Comparison of ENCODE assay signal across 20 mouse cellular contexts in the genomic region with DNA sequence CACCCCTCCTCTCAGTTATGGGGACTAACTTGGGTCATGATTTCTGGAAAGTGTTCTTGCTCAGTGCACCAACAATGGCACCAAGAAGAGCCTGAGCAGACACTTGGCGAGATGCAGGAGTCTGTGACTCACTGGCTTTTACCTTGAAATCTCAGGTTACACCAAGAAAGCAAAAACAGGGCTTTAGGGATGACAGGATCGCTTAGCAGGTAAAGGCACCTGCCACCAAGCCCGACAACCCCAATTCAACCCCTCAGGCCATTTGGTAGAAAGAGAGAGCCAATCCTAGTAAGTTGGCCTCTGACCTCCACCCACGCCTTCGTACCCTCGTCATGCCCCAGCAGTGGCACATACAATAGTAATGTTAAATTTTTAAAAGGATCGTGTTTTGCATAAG.
DNase-seq lines count a peak whose midpoint lies in the region; ATAC-seq and TF ChIP-seq lines count a peak whose summit lies in the region.
"Had no signal": no experiment of that assay in that cellular context is flagged by ENCODE, and none has a peak within 500 bp of the region (broad histone marks: within the 10 kb centered on the region; RNA-seq: fewer than 3 reads in every experiment).

No protein-coding gene starts in this region.

- no peak overlapping the region for H3K4me2 ChIP-seq in forebrain, embryonic 11.5 days (ENCODE audit: low read depth, low read length, severe bottlenecking)
- no peak overlapping the region for H3K4me2 ChIP-seq in kidney, embryonic 15.5 days
- no peak overlapping the region for H3K4me2 ChIP-seq in intestine, embryonic 16.5 days (ENCODE audit: low read depth, low read length)
- no peak overlapping the region for H3K4me2 ChIP-seq in stomach, postnatal 0 days (replicated peaks; ENCODE audit: low read depth)
- H3K4me2 ChIP-seq: heart, embryonic 13.5 days; hindbrain, embryonic 15.5 days; limb, embryonic 15.5 days; liver, embryonic 15.5 days; midbrain, embryonic 12.5 days; neural tube, embryonic 12.5 days; stomach, embryonic 15.5 days had no signal

- H3K27me3 ChIP-seq in forebrain, embryonic 10.5 days (ENCODE audit: poor library complexity, severe bottlenecking), result no peaks in the 10 kb centered on the region
- H3K27me3 ChIP-seq in forebrain, embryonic 11.5 days (ENCODE audit: control insufficient read depth, insufficient read depth, low read length), result no peaks in the 10 kb centered on the region
- no peaks in the 10 kb centered on the region for H3K27me3 ChIP-seq in kidney, embryonic 15.5 days
- H3K27me3 ChIP-seq in intestine, embryonic 16.5 days (replicated peaks; ENCODE audit: control insufficient read depth, insufficient read depth, low read length), result no peaks in the 10 kb centered on the region
- no peaks in the 10 kb centered on the region for H3K27me3 ChIP-seq in stomach, postnatal 0 days (ENCODE audit: control insufficient read depth, insufficient read depth, low read length)
- H3K27me3 ChIP-seq: heart, embryonic 13.5 days; hindbrain, embryonic 15.5 days; limb, embryonic 15.5 days; liver, embryonic 15.5 days; midbrain, embryonic 12.5 days; neural tube, embryonic 12.5 days; stomach, embryonic 15.5 days had no signal

- ATAC-seq in forebrain, embryonic 11.5 days (replicated peaks; ENCODE audit: low FRiP score), result no peak
- peak; percentile 53 for ATAC-seq in kidney, embryonic 15.5 days (replicated peaks; ENCODE audit: low FRiP score)
- ATAC-seq in intestine, embryonic 16.5 days, result 0 out of 2 replicates have a peak, but pooled peaks have one; percentile 14
- ATAC-seq in stomach, postnatal 0 days (ENCODE audit: low FRiP score, low TSS enrichment), result no peak
- ATAC-seq: forebrain, postnatal 0 days; lung, postnatal 0 days had no signal

- no peak overlapping the region for H3K9ac ChIP-seq in forebrain, embryonic 11.5 days (ENCODE audit: low read length)
- no peak overlapping the region for H3K9ac ChIP-seq in kidney, embryonic 15.5 days
- no peak overlapping the region for H3K9ac ChIP-seq in intestine, embryonic 16.5 days (ENCODE audit: low read depth, low read length)
- H3K9ac ChIP-seq in stomach, postnatal 0 days (ENCODE audit: low read length), result no peak overlapping the region
- H3K9ac ChIP-seq: forebrain, postnatal 0 days; heart, embryonic 13.5 days; hindbrain, embryonic 15.5 days; limb, embryonic 15.5 days; liver, embryonic 15.5 days; midbrain, embryonic 12.5 days; neural tube, embryonic 12.5 days; stomach, embryonic 15.5 days had no signal

- peak overlapping the region; percentile 17; the same call in 1 of the 2 replicates for H3K27ac ChIP-seq in forebrain, embryonic 10.5 days
- no peak overlapping the region for H3K27ac ChIP-seq in forebrain, embryonic 11.5 days (ENCODE audit: low read depth, low read length)
- peak overlapping the region; percentile 69 for H3K27ac ChIP-seq in kidney, embryonic 15.5 days
- no peak overlapping the region for H3K27ac ChIP-seq in intestine, embryonic 16.5 days (ENCODE audit: low read length)
- H3K27ac ChIP-seq in stomach, postnatal 0 days (replicated peaks), result no peak overlapping the region
- H3K27ac ChIP-seq: heart, embryonic 13.5 days; hindbrain, embryonic 15.5 days; liver, embryonic 15.5 days; midbrain, embryonic 12.5 days; neural tube, embryonic 12.5 days had no signal

- TF ChIP-seq CTCF in stomach, postnatal 0 days (IDR thresholded peaks at IDR 0.05; ENCODE audit: low read depth), result no peak

- no peak overlapping the region for H3K4me3 ChIP-seq in forebrain, embryonic 10.5 days
- H3K4me3 ChIP-seq in forebrain, embryonic 11.5 days (ENCODE audit: low read depth, low read length), result no peak overlapping the region
- no peak overlapping the region for H3K4me3 ChIP-seq in kidney, embryonic 15.5 days (replicated peaks)
- no peak overlapping the region for H3K4me3 ChIP-seq in intestine, embryonic 16.5 days (ENCODE audit: low read length)
- no peak overlapping the region for H3K4me3 ChIP-seq in stomach, postnatal 0 days (ENCODE audit: low read depth, low read length)
- H3K4me3 ChIP-seq: heart, embryonic 13.5 days; hindbrain, embryonic 15.5 days; limb, embryonic 15.5 days; liver, embryonic 15.5 days; midbrain, embryonic 12.5 days; neural tube, embryonic 12.5 days; stomach, embryonic 15.5 days had no signal

- 76% methylated on average over 7 of the region's 7 CpGs for WGBS in forebrain, embryonic 10.5 days
- 82% methylated on average over 7 of the region's 7 CpGs for WGBS in forebrain, embryonic 11.5 days
- 58% methylated on average over 7 of the region's 7 CpGs for WGBS in kidney, embryonic 15.5 days
- WGBS in intestine, embryonic 16.5 days, result 78% methylated on average over 7 of the region's 7 CpGs
- 57% methylated on average over 7 of the region's 7 CpGs for WGBS in stomach, postnatal 0 days

- TF ChIP-seq EP300 in stomach, postnatal 0 days (optimal IDR thresholded peaks at IDR 0.05), result no peak

- H3K9me3 ChIP-seq in forebrain, embryonic 10.5 days, result 0 out of 2 replicates have a peak, but pooled peaks cover 3% of the 10 kb centered on the region
- H3K9me3 ChIP-seq in forebrain, embryonic 11.5 days (ENCODE audit: control insufficient read depth, low read length), result no peaks in the 10 kb centered on the region
- no peaks in the 10 kb centered on the region for H3K9me3 ChIP-seq in kidney, embryonic 15.5 days (replicated peaks)
- no peaks in the 10 kb centered on the region for H3K9me3 ChIP-seq in intestine, embryonic 16.5 days (ENCODE audit: control insufficient read depth, low read length)
- H3K9me3 ChIP-seq in stomach, postnatal 0 days (ENCODE audit: control insufficient read depth, low read length), result no peaks in the 10 kb centered on the region
- H3K9me3 ChIP-seq: heart, embryonic 13.5 days; hindbrain, embryonic 15.5 days; limb, embryonic 15.5 days; liver, embryonic 15.5 days; midbrain, embryonic 12.5 days; neural tube, embryonic 12.5 days; stomach, embryonic 15.5 days had no signal

- H3K36me3 ChIP-seq in forebrain, embryonic 10.5 days (replicated peaks), result no peaks in the 10 kb centered on the region
- no peaks in the 10 kb centered on the region for H3K36me3 ChIP-seq in forebrain, embryonic 11.5 days (ENCODE audit: control insufficient read depth, insufficient read depth, low read length)
- no peaks in the 10 kb centered on the region for H3K36me3 ChIP-seq in kidney, embryonic 15.5 days
- H3K36me3 ChIP-seq in intestine, embryonic 16.5 days (ENCODE audit: control insufficient read depth, insufficient read depth, low read length), result no peaks in the 10 kb centered on the region
- H3K36me3 ChIP-seq in stomach, postnatal 0 days (ENCODE audit: control insufficient read depth, insufficient read depth, low read length), result no peaks in the 10 kb centered on the region
- H3K36me3 ChIP-seq: heart, embryonic 13.5 days; hindbrain, embryonic 15.5 days; limb, embryonic 15.5 days; liver, embryonic 15.5 days; midbrain, embryonic 12.5 days; neural tube, embryonic 12.5 days; stomach, embryonic 15.5 days had no signal

- no peak for DNase-seq in forebrain, embryonic 10.5 days (ENCODE audit: extremely low spot score, low spot score)
- no peak for DNase-seq in forebrain, embryonic 11.5 days (ENCODE audit: low spot score)
- DNase-seq in kidney, postnatal 36 days, result no peak
- peak; percentile 58 for DNase-seq in A20 (ENCODE audit: low read depth, low spot score)
- DNase-seq in stomach, postnatal 0 days (ENCODE audit: low spot score), result no peak
- DNase-seq: adrenal gland, postnatal 25 days; cerebellum, adult 11-12 months; forebrain, postnatal 0 days; heart, postnatal 36 days; right cerebral cortex, postnatal 4 days had no signal

- H3K4me1 ChIP-seq in forebrain, embryonic 10.5 days, result peaks cover 11% of the 10 kb centered on the region; the same call in 1 of the 2 replicates
- H3K4me1 ChIP-seq in forebrain, embryonic 11.5 days (replicated peaks; ENCODE audit: control insufficient read depth, insufficient read depth, low read length), result 0 out of 2 replicates have a peak, but pooled peaks cover 2% of the 10 kb centered on the region
- H3K4me1 ChIP-seq in kidney, embryonic 15.5 days, result peaks cover 26% of the 10 kb centered on the region
- H3K4me1 ChIP-seq in intestine, embryonic 16.5 days (ENCODE audit: control insufficient read depth, insufficient read depth, low read length), result peaks cover 24% of the 10 kb centered on the region
- H3K4me1 ChIP-seq in stomach, postnatal 0 days (replicated peaks; ENCODE audit: control insufficient read depth, insufficient read depth), result no peaks in the 10 kb centered on the region; the same call in 1 of the 2 replicates
- H3K4me1 ChIP-seq: hindbrain, embryonic 15.5 days; liver, embryonic 15.5 days; midbrain, embryonic 12.5 days had no signal

Comparison
In these comparisons a context has a peak if more than half of its experiments do, and no peak if none do; other contexts are left out.
1. H3K27ac ChIP-seq: peak in forebrain, embryonic 10.5 days (single experiment) and kidney, embryonic 15.5 days (single experiment); none in forebrain, embryonic 11.5 days (single experiment), intestine, embryonic 16.5 days (single experiment) and stomach, postnatal 0 days (single experiment).
2. ATAC-seq: peak in kidney, embryonic 15.5 days (single experiment) and intestine, embryonic 16.5 days (single experiment); none in forebrain, embryonic 11.5 days (single experiment) and stomach, postnatal 0 days (single experiment).